Mouse (Mus musculus): ENCODE results near the gene Gm21762. TPM values are rescaled to one million over a fixed set of nuclear protein-coding genes. Genes with fewer than 3 reads are reported as not detected.
"Not testable (repeated sequence)": the region's sequence is repeated elsewhere in the genome, so short reads cannot be mapped to it uniquely, and the experiment has no call there.

Gm21762 gene
- not detected in 2 replicates for total RNA-seq (2021)
- long read RNA-seq, experiment 1, result 0 reads
- long read RNA-seq, experiment 2, result 0 reads

DNA sequence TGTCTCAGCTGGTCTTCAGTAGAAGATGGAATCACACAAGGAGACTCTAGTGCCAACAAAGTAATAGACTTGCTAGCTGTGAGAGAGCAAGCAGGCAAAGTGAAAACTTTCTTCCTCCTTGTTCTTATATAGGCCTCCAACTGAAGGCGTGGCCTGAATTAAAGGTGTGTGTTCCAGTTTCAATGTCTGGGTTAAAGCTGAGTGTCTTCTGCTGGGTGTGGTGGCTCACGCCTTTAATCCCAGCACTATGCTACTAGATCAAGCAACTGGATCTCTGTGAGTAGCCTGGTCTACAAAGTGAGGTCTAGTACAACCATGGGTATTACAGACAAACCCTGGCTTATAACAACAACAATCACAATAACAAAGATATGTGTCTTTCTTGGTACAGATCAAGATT, at the start of gene Gm21762:
Gene Gm21762, minus strand, starts transcription at position 101 of the 400 bp plus-strand sequence.
- DNase-seq, result not testable (repeated sequence)

DNA sequence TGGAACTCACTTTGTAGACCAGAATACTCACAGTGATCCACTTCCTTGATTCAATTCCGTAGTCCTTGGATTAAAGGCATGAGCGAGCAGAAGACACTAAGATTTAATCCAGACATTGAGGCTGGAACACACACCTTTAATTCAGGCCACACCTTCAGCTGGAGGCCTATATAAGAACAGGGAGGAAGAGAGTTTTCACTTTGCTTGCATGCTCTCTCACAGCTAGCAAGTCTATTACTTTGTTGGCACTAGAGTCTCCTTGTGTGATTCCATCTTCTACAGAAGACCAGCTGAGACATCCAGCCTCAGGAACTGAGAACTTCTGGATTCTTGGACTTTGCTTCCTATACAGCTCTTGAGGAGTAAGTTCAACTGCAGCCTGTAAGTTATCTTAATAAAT, 47.1 kb upstream of the Gm21762 start, which contains the start of gene AF067061:
Gene AF067061, plus strand, starts transcription at position 245 of the 400 bp plus-strand sequence.
- not testable (repeated sequence) for DNase-seq

DNA sequence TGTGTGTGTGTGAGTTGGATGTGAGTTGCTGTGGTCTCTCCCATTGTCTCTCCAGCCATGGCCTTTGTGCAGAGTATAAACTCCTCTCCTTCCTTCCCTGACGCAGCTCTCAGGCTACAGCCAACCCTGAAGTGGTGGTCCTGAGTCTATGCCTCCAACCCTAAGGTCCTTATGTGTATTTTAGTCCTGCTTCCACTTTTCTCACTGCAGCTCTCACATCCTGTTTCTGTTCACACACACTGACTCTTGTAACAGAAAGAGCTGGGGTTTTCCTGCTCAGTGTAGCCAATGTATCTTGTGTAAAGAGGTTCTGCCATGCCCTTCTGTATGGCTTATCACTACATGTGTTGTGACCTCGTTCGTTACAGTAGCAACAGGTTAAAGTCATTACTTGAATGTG, 44.0 kb upstream of the Gm21762 start:
- DNase-seq, result not testable (repeated sequence)

DNA sequence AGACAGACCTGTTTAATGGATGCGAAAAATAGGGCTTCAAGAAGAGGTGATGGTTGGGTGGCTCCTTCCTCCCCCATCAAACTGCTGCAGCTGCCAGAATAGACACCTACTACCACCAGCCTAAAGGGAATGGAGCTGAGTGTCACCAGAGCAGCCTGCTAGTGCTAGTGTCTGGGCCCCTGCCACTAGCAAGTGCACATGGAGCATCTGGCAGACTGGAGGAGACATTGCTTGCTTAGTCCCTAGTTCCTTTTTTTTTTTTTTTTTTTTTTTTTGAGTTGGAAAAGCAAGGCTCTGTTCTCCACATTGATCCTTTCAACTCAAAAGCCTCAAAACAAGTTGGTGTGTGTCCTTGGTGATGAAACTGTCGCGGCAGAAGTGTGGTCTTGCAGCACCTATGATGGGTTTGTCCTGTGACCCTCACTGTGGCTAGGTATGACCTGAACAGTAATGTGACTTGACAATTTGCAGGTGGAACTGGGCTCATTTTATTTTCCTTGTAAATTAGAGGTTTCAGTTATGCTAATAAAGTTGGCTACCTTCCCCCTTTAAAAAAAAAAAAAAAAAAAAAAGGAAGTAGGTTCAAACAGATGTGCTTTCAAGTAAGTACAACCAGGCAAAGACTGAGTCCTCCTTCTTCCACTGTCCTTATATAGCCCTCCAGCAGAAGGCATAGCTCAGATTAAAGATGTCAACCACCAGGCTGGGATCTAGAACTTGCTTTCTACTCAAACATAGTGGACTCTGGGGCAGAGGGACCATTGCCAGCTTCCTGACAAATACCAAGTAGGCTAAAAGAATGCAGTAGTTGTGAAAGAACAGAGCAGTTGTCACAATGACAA, 43.3 kb upstream of the Gm21762 start:
- DNase-seq, result not testable (repeated sequence)

DNA sequence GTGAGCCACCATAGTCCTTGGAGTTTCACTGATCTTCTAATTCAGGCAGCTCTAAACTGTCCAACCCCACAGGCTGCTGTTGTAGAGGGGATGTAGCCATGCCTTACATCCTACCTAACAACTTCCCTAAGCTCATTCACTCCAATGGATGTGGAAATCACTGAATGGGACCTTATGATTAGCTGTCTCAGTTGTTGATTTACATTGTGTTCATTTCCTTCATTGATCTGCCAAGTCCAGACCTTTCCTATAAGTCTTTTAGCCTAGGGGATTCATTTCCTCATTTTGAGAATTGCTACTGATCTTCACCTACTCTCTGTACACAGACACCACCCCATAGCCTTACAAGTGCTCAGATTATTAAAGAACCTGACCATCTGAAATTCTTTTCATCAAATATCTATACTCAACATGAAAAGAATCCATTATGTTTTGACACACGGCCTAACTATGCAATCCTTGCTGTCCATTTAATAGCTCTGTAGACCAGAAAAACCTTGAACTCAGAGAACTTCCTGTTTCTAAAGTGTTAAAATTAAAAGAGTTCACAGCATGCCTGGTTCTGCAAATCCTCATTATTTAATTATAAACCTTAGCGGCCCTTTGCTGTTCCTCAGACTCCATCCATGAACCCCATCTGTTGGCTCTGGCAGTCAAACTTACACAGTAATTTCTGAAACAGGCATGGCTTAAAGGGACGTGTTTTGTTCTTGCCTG, 35.6 kb upstream of the Gm21762 start:
- not testable (repeated sequence) for DNase-seq

DNA sequence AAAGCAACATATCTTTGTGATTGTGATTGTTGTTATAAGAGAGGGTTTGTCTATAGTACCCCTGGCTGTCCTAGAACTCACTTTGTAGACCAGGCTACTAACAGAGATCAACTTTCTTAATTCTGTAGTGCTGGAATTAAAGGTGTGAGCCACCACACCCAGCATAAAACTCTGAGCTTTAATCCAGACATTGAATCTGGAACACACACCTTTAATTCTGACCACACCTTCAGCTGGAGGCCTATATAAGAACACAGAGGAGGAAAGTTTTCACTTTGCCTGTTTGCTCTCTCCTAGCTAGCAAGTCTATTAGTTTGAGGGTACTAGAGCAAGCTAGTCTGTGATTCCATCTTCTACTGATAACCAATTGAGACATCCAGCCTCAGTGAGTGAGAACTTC, 23.1 kb upstream of the Gm21762 start, which contains the start of gene Gm21731:
Gene Gm21731, plus strand, starts transcription at position 301 of the 400 bp plus-strand sequence.
- DNase-seq, result not testable (repeated sequence)

DNA sequence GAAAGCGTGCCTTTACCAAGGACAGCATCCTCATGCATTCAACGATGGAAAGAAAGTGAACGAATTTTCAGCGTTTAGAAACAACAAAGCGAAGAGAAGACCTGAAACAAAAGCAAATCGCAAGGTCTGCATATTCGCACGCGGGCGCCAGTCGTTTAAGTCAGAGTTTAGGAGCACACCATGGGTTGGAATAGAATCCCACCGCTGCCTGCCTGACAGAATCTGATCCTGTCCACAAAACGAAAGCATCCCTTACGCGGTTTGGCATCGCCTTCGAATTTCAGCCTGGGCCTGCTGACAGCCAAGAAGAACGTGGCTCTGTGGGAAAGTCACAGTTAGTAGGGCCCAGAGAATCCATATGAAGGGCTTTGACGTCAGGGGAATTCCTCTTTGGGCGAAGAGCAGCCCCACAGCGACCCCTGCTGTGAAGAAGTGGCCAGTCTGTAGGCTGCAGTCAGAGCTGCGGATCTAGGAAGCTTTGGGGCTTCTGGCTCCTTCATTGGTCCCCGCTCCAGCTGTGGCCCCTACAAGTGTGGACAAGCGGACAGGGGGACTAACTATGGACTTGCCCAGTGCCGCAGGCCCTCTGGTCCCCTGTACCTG, 16.8 kb upstream of the Gm21762 start:
- not testable (repeated sequence) for DNase-seq

DNA sequence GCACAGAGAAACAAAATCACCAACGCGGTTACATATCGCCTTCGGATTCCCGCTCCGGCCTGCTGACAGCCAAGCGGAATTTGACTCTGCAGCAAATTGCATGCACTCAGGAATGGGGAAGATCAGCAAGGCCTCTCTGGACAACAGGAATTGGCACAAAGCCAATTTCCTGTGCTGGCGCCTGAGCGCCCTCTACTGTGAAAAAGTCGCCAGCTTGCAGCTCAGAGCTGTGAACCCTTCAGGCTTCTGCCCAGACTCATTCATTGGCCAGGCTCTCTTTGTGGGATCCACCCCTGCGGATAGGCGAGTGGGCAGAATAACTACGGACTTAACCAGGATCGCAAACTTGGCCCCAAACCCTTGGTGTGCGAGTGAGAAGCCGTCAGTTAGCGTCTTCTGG, 16.1 kb upstream of the Gm21762 start:
- not testable (repeated sequence) for DNase-seq

DNA sequence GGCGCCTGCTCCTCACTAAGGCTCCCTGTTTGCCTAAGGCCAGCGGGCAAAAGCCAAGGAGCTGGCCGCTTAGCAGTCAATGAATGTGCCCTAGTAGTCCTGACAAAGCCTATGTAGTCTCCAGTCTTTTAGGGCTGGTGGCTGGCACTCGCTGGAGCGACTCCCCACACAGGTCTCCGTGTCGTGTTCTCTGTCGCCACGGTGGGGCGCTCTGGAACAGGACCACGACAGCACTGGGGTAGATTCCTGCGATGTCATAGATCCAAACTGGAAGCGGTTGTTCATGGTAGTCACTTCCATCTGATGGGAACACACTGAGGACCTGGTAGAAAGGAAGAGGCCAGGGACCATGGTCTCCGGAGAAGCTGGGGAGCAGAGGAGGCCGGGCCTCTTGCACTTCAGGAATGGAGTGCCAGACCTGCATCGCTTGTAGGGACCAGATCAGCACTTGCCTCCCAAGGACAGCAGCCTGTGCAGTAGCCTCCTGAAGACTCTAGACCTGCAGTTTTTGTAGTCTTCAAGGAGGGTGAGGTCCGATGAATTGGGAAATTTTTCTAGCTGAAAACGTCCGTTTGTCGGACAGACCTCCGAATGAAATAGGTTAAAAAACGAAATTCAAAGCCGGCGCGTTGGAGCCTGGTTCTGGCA, 7.4 kb upstream of the Gm21762 start:
- peak; percentile 2 for DNase-seq

DNA sequence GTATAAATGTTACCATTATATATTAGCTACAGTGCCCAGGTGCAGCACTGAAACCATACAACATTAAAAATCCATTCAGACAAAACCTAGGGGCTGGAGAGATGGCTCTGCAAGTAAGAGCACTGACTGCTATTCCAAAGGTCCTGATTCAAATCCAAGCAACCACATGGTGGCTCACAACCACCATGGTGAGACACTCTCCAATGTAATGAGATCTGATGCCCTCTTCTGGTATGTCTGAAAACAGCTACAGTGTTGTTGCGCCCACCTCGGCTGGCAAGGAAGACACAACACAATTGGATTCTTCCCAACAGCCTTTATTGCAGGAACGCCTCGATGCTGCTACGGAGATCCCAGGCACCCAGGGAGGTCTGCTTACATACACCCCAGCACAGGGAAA, 5.2 kb upstream of the Gm21762 start:
- DNase-seq, result peak; percentile 3

DNA sequence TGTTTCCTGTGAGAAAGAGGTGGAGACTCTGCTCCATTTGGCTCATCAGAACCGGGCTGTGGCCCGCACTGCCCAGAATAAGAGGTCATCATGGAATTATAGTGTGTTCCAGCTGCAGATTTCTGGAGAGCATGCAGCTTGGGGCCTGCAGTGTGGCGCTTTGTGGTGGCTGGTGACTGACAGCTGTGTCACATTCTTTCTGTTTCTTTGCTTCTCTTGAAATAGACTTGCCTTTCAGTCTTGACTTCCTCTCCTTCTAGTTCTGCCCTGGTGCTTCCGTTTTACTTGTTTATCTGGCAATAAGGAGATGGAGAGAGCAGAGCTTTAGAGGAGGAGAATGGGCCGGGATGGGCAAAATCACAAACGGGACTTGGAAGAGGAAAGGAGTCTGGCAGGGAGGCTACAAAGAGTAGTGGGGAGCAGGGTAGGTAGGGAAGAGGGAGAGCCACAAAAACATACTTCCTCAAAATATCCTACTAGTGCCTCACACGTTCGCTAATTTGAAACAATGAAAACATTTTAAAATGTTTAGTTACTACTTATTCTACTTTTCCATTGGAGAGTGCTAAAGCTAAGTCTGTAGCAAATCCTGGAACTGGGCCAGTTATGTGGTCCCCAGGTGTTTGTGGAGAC, 19.4 kb downstream of the Gm21762 start:
- DNase-seq, result not testable (repeated sequence)

DNA sequence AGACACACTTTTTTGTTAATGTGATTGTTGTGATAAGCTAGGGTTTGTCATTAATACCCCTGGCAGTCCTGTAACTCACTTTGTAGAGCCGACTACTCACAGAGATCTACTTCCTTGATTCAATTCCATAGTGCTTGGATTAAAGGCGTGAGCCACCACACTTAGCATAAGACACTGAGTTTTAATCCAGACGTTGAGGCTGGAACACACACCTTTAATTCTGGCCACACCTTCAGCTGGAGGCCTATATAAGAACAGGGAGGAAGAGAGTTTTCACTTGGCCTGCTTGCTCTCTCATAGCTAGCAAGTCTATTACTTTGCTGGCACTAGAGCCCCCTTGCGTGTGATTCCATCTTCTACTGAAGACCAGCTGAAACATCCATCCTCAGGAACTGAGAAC, 43.6 kb downstream of the Gm21762 start, which contains the start of gene Gm21818:
Gene Gm21818, plus strand, starts transcription at position 301 of the 400 bp plus-strand sequence.
- DNase-seq, result not testable (repeated sequence)

DNA sequence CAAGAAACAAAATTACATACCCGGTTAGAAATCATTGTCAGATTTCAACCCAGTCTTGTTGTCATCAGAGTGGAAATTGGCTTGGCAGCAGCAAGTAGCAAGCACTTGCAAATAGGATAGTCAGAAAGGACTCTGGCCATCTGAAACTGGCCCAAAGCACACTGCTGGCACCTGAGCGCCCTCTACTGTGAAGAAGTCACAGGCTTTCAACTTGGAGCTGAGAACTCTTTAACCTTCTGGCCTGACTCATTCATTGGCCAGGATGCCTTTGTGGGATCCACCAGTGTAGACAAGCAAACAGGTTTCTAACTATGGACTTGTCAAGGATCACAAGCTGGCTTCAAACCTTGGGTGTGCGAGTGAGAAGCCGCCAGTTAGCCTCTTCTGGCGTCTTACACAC, 47.4 kb downstream of the Gm21762 start:
- DNase-seq, result peak; percentile 39

Other genes with a start within 250 kb of the Gm21762 start
- not detected in 2 replicates for gene Gm36079, start 188.9 kb downstream of the Gm21762 start, total RNA-seq (2021)
- gene Gm21188, start 163.8 kb downstream of the Gm21762 start, total RNA-seq (2021), result 0.30 and 1.1 TPM in 2 replicates
- gene Gm20767, start 75.7 kb downstream of the Gm21762 start, total RNA-seq (2021), result not detected in 2 replicates
- not detected in 2 replicates for gene Gm21818, start 43.5 kb downstream of the Gm21762 start, total RNA-seq (2021)
- gene Gm21731, start 23.2 kb upstream of the Gm21762 start, total RNA-seq (2021), result not detected in 2 replicates
- gene AF067061, start 47.2 kb upstream of the Gm21762 start, total RNA-seq (2021), result not detected in 2 replicates
- gene BC147527, start 84.4 kb upstream of the Gm21762 start, total RNA-seq (2021), result 0.68 TPM in 1 of 2 replicates, not detected in the other
- not detected in 2 replicates for gene Tcstv3, start 100.9 kb upstream of the Gm21762 start, total RNA-seq (2021)

Measured in adrenal gland, postnatal 14 days (tissue).